Mouse (Mus musculus) ES-E14 (cell line): ENCODE measurements around the gene Cped1.

Experiments used
- HCFC1 ChIP-seq: IDR thresholded peaks from 2 replicates; pipeline ENCODE4 v1.6.1; 2012; ENCODE audit warnings: low read length, inconsistent platforms, borderline replicate concordance; ENCODE audit not compliant: insufficient read depth
- ZNF384 ChIP-seq: IDR thresholded peaks from 2 replicates; pipeline ENCODE4 v1.6.1; 2012; ENCODE audit warnings: low read depth, low read length, inconsistent platforms

- no peak for TF ChIP-seq ZNF384
- no peak for TF ChIP-seq HCFC1
Observed at GRCm38 (mm10) chr6:21937981-21938635, 47.6 kb upstream of the Cped1 start.
